Mouse (Mus musculus) gastrocnemius, adult 2 months (tissue): Measurements from ENCODE around the gene St7. TPM values are rescaled to one million over a fixed set of nuclear protein-coding genes. Genes with fewer than 3 reads are reported as not detected.

Experiments
- DNase-seq: peaks from one replicate; pipeline ENCODE4 v3.0.0; 2022
- H3K27ac ChIP-seq: fragments of 200-600 bp; 2 replicates; pipeline ENCODE4 v1.8.1; 2022; ENCODE audit warnings: mild to moderate bottlenecking
- H3K4me3 ChIP-seq: fragments of 200-600 bp; 2 replicates; pipeline ENCODE4 v1.8.1; 2022; ENCODE audit warnings: mild to moderate bottlenecking, moderate library complexity
- CTCF ChIP-seq: fragments of 200-600 bp; IDR thresholded peaks from 2 replicates; pipeline ENCODE4 v1.8.1; 2022; ENCODE audit warnings: antibody characterized with exemption, mild to moderate bottlenecking, moderate library complexity
- intact Hi-C: fragments of 180-260 bp; cut with DNase I; formaldehyde crosslinking; loops from one replicate; pipeline ENCODE4 v1.15.1; 2025
- total RNA-seq, 2 experiments: library from RNA; stranded (reverse); gene quantifications; 2 replicates each; pipeline ENCODE4 v1.2.3; 2021

The St7 gene
- total RNA-seq, 2 experiments from 2014 or later, result 13.0 to 14.0 TPM

DNA sequence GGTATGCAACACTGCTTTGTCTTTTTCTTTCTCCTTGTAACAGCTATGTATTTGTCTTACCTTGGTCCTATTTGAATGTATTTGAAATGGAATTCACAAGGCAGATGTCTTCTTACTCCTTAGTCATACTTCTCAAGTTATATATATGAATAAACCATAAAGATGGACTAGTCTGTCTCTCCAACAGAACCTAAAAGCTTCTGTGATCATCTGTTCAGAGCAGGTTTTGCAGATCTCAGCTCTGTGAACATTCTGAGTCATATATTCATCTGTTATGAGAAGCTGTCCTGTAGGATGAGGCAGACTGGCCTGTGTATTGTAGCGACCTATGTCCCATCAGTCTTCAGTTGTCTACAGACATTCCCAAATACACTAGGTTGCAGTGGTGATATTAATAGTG, 167.7 kb downstream of the St7 start:
- no peak overlapping the region for H3K27ac ChIP-seq
- TF ChIP-seq CTCF, result no peak
- no peak overlapping the region for H3K4me3 ChIP-seq
- no peak for DNase-seq
- intact Hi-C loops, result no loop called here

DNA sequence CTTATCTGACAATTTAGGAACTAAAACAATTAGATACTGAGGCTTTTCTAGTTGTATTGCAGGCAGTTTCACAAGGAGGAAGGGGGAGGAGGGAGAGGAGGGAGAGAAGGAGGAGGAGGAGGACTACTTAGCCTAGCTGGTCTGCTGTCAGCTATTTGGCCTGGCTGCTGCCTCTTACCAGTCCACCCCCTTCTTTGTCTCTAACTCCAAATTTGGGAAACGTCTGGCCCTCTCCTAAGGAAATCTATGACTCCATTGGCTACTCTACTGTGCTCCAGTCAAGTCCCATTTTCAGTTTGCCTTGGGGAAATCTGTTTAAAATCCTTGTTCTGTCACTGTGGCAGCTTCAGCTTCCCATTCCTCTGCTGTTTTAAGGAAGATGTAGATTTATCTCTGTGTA, 175.1 kb downstream of the St7 start:
- H3K4me3 ChIP-seq, result no peak overlapping the region
- TF ChIP-seq CTCF, result no peak
- DNase-seq, result no peak
- intact Hi-C loops, result no loop called here
- H3K27ac ChIP-seq, result no peak overlapping the region

DNA sequence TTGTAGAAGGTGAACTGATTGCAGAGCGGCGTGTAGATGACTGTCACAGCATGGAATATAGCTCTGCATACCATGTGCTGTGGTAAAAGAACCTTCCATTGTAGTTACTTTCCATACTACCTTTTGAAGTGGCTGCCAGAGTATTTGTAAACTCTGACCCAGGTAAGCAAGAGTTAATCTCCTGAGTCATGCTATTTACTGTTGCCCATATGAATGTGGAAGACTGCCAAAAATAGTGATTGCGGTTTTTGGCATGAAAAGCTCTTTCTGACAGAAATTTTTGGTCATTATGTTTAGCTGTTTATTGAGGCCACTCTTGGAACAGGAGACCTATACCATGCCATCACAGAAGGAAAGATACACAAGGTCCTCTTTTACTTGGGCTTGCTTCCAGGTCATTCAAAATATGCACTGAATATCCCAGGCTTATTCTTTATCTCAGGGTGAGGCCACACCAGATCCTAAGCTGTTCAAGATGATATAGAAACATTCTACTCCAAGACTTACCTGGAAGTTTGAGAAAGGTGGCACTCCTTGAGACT, 179.2 kb downstream of the St7 start:
- DNase-seq, result no peak
- no peak overlapping the region for H3K4me3 ChIP-seq
- intact Hi-C loops, result no loop called here
- no peak for TF ChIP-seq CTCF
- H3K27ac ChIP-seq, result no peak overlapping the region

DNA sequence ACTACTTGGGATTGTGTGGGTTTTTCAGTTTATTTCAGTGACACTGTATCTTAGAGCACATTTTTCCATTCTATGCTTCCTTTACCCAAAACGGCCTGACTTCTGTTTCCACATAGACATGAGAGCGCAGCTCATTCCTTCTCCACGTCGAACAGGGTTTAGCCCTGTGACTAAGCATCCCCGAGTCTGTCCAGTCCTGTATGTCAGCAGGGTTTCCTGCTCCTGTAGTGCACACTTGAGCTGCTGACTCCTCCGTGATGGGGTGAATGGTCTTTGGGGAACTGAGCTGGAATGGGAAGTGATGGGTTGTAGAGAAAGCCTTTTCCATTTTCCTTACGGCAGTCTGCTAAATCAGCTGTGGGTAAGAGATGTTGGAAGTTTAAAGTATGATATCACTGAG, 182.9 kb downstream of the St7 start:
- TF ChIP-seq CTCF, result no peak
- no peak for DNase-seq
- Histone ChIP-seq H3K27ac (no peak overlapping the region), H3K4me3 (no peak overlapping the region)
- intact Hi-C loops, result no loop called here

DNA sequence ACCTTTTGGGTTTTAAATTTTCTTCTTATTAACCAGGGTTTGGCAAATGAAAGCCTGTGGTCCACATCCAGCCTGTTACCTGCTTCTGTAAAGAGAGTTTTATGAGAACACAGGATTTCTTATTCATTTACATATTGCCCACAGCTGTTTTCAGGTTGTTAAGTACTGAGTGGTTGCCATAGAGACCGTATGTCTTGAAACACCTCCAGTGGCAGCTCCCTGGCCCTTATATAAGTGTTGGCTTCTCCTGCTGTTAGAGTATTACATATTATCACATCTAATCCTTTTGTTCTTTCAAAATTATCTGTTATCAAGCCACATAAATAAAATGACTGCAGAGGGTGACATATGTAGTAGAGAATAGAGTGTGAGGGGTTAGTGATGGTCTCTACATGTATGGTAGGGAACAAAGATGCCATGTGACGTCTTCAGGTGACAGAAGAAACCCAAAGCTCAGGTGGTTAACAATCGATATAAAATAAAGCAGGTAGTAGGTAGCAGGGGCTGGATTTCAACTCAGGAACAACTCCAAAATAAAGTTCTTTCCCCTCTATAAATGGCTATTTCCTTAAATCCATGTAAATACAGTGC, 183.4 kb downstream of the St7 start:
- no peak for DNase-seq
- intact Hi-C loops, result no loop called here
- TF ChIP-seq CTCF, result no peak
- no peak overlapping the region for H3K27ac ChIP-seq
- H3K4me3 ChIP-seq, result no peak overlapping the region

DNA sequence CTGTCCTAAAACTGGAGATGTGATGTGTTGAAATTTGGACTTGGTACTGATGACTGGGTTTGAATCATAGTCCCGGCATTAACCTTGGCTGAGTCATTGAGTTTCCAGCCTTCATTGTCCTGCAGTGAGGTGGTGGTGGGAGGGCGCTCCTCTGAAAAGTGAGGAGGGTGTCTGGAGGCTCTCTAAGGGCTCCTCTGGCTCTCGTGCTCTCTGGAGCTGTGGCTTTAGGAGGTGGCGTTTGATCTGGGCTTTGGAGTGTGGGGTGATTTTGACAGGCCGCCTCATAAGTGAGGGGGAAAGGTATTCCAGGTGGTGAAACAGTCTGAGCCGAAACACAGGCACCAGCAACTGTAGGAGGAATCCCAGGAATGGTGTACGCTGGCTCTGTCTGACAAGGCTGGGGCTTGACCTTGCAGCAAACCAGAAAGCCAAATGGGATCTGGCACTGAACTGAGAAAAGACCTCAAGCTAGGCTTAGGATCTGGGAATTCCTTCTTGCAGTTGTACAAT, 184.0 kb downstream of the St7 start:
- intact Hi-C loops, result no loop called here
- no peak for DNase-seq
- Histone ChIP-seq H3K27ac (no peak overlapping the region), H3K4me3 (no peak overlapping the region)
- no peak for TF ChIP-seq CTCF

DNA sequence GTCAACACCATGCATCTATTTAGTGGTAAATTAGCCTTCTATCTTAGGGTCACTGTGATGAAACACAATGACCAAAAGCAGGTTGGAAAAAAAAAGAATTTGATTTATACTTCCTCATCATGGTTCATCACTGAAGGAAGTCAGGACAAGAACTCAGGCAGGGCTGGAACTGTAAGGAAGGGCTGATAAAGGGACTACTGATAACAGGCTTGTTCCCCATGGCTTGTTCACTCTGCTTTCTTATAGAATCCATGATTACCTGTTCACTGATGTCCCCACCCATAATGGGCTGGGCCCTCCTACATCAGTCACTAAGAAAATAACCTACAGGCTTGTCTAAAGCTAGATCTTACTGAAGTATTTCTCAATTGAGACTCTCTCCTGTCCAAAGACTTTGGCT, 190.2 kb downstream of the St7 start:
- no peak overlapping the region for H3K4me3 ChIP-seq
- no peak for DNase-seq
- intact Hi-C loops, result no loop called here
- H3K27ac ChIP-seq, result no peak overlapping the region
- no peak for TF ChIP-seq CTCF

DNA sequence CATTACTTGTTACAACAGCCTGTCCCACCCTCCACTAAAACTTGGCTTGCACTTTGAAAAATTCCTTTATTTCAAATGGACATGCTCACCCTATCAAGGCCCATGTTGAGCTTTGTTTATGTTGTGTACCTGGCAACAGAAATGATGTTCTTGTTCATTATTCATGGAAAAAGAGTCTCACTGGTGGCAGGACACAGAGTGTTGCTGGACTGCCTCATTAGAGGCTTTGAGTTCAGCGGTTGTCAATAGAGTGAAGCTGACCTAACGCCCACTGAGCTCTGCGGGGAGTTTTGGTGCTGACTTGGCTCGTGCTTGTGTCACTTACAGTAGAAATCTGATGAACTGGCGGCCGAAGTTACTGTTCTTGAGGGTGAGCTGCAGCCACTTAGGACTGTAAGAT, 195.0 kb downstream of the St7 start:
- no peak for TF ChIP-seq CTCF
- DNase-seq, result no peak

DNA sequence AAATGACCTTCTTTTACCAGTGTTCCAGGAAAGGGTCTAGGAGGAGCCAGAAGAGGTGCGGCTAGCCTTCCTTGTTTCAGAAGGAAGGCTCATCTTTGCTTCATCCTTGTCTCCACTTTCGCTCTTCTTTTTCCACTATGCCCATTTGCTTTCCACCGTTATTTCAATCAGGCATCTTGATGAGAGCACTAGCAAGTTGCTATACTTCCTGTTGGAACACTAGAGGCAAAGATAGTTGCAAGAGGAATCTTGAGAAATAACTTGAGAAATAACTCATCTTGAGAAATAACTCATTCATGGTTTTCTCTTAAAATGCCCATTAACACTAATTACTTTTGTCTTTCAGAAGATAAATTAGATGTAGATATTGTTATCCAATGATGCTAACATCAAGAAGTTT, 202.8 kb downstream of the St7 start:
- no peak for TF ChIP-seq CTCF
- no peak overlapping the region for H3K4me3 ChIP-seq
- no peak overlapping the region for H3K27ac ChIP-seq
- no peak for DNase-seq
- intact Hi-C loops, result no loop called here

More for the DNA sequence above, 195.0 kb downstream of the St7 start:
- no peak overlapping the region for H3K4me3 ChIP-seq
- H3K27ac ChIP-seq, result no peak overlapping the region
- intact Hi-C loops, result no loop called here

DNA sequence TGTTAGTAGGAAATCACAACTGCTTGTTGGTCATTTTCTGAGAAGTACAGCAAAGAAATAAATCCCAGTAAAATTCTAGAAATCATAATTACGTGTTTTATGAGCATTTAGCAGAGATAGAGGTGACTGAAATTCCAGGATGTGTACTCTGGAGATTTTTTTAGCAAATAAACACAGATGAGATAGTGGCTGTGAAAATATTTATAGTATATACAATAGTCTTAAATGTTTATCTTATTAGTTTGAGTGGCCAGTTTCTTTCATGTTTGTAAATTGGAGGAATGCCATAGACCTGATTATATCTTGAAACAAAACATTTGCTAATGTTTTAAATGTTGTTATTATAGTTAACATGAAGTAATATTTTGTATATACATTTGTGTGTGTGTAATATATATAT, 205.8 kb downstream of the St7 start:
- Histone ChIP-seq H3K4me3 (no peak overlapping the region), H3K27ac (no peak overlapping the region)
- no peak for DNase-seq
- no peak for TF ChIP-seq CTCF
- intact Hi-C loops, result no loop called here

DNA sequence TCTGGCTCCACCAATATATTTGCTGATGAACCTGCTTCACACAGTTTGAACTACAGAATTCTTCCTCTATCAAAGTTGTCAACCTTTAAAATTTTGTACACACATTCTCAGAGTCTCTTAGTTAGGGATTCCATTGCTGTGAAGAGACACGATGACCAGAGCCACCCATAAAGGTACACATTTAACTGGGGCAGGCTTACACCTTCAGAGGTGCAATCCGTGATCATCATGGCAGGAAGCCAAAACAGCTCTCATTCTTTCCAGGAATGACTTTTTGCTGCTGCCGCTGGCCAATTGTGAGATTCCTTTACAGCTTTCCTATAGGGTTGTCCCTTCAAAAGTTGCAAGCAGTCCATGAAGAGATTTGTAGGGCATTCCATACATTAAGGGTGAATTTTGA, 210.6 kb downstream of the St7 start:
- Histone ChIP-seq H3K4me3 (no peak overlapping the region), H3K27ac (no peak overlapping the region)

DNA sequence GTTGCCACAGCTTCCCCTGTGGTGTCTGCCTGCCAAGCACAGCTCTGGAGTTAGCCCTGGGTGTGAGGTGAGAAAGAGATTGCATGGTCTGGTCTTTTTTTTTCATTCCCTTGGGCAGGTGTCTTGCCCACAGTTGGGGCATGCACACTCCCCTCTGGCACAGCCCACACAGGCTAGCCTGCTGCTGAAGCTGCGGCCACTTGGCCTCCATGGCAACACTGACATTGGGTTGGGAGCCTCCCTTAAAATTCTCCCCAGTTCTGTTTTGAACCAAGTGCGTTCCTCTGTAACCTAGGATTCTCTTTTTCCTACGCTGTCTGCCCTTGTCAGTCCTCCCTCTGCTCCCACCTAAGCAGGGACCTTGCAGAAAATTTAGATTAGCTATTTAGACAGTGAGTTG, 213.0 kb downstream of the St7 start:
- TF ChIP-seq CTCF, result no peak
- H3K27ac ChIP-seq, result no peak overlapping the region
- intact Hi-C loops, result no loop called here
- DNase-seq, result no peak
- H3K4me3 ChIP-seq, result no peak overlapping the region

More for the DNA sequence above, 210.6 kb downstream of the St7 start:
- intact Hi-C loops, result no loop called here
- no peak for DNase-seq
- no peak for TF ChIP-seq CTCF

DNA sequence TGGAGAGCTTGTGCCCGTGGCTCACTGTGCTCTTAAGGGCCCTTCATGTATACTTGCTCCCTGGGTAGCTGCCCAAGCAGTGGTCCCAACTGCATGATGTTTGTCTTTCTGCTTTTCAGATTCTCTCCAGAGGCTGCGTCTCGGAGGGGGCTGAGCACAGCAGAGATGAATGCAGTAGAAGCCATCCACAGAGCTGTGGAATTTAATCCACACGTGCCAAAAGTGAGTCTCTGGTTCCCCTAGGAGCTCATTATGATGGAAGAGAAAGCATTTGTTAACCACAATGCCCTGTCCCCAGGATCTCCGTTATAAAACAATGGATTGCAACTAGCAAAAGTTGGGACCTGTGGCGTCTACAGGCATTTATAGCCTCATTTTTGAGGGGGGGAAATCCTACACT, 213.6 kb downstream of the St7 start:
- DNase-seq, result no peak
- Histone ChIP-seq H3K27ac (no peak overlapping the region), H3K4me3 (no peak overlapping the region)
- TF ChIP-seq CTCF, result no peak
- intact Hi-C loops, result no loop called here

DNA sequence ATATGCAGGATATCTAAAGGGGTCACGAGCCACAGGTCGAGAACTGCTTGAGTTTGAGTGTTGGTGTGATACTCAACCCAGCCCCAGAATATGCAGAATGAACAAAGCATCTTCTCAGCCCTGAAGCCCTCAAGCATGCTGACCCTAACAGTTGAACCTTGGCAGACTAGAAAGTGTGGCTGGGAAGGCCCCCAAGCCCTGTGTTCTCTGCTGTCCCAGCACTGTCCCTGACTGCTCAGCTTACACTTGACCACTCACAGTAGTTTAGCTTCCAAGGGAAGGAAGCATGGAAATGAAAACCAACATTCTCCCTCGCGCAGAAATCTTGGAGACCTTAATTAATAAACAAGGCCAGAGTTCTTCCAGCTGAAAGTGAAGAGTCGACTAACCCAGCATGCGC, 219.6 kb downstream of the St7 start:
- intact Hi-C loops, result no loop called here
- no peak overlapping the region for H3K27ac ChIP-seq

More for the DNA sequence above, 219.6 kb downstream of the St7 start:
- no peak for TF ChIP-seq CTCF
- no peak for DNase-seq
- H3K4me3 ChIP-seq, result no peak overlapping the region
